Mouse (Mus musculus) neural tube, embryonic 14.5 days (tissue): ENCODE results near the gene Elp4. TPM values are rescaled to one million over a fixed set of nuclear protein-coding genes. Genes with fewer than 3 reads are reported as not detected.

Experiments used
- ATAC-seq: fragments of 200-750 bp; cut with Nextera tagmentation; 2 replicates; pipeline ENCODE4 v1.8.0; 2017; ENCODE audit warnings: low read depth, mild to moderate bottlenecking, moderate TSS enrichment, moderate library complexity
- H3K27ac ChIP-seq: fragments of 300-500 bp; sonication (generic); 2 replicates; pipeline ENCODE4 v1.5.1; 2014; ENCODE audit warnings: low read depth, mild to moderate bottlenecking, control low read depth, low read length, moderate library complexity, mixed read lengths
- H3K27me3 ChIP-seq: fragments of 300-500 bp; sonication (generic); 2 replicates; pipeline ENCODE4 v1.6.1; 2014; ENCODE audit warnings: low read length; ENCODE audit not compliant: control insufficient read depth, insufficient read depth
- H3K36me3 ChIP-seq: fragments of 300-500 bp; sonication (generic); 2 replicates; pipeline ENCODE4 v1.6.1; 2014; ENCODE audit warnings: low read length, mixed read lengths; ENCODE audit not compliant: control insufficient read depth, insufficient read depth
- H3K4me1 ChIP-seq: fragments of 300-500 bp; sonication (generic); 2 replicates; pipeline ENCODE4 v1.6.1; 2014; ENCODE audit warnings: low read length; ENCODE audit not compliant: control insufficient read depth, insufficient read depth
- H3K4me2 ChIP-seq: fragments of 300-500 bp; sonication (generic); 2 replicates; pipeline ENCODE4 v1.6.1; 2014; ENCODE audit warnings: mild to moderate bottlenecking, low read depth, low read length, control low read depth
- H3K4me3 ChIP-seq: fragments of 300-500 bp; sonication (generic); 2 replicates; pipeline ENCODE4 v1.5.1; 2014; ENCODE audit warnings: low read depth, low read length, control low read depth, mixed read lengths
- H3K9ac ChIP-seq: fragments of 300-500 bp; sonication (generic); replicated peaks from 2 replicates; pipeline ENCODE4 v1.6.1; 2014; ENCODE audit warnings: low read depth, mild to moderate bottlenecking, control low read depth, low read length, mixed read lengths
- H3K9me3 ChIP-seq: fragments of 300-500 bp; sonication (generic); 2 replicates; pipeline ENCODE4 v1.6.1; 2016; ENCODE audit warnings: low read length; ENCODE audit not compliant: control insufficient read depth
- WGBS: fragments of 180-500 bp; shearing (Covaris S2); extraction: QIAGEN DNeasy Blood & Tissue Kit; methylation state at CpG from one replicate; pipeline ENCODE4 v1.1.7; 2014; 5-methylcytosine and 5-hydroxymethylcytosine counted together
- polyA plus RNA-seq: library from polyadenylated mRNA; unstranded; fragments of >200 nt; fragmentation: Nextera tagmentation; extraction: Ambion mirVana; gene quantifications from 2 replicates; pipeline ENCODE4 v1.2.1, GENCODE M21; 2014

Gene Elp4
- polyA plus RNA-seq, 1 experiment from 2014 or later: 45.8 TPM

DNA sequence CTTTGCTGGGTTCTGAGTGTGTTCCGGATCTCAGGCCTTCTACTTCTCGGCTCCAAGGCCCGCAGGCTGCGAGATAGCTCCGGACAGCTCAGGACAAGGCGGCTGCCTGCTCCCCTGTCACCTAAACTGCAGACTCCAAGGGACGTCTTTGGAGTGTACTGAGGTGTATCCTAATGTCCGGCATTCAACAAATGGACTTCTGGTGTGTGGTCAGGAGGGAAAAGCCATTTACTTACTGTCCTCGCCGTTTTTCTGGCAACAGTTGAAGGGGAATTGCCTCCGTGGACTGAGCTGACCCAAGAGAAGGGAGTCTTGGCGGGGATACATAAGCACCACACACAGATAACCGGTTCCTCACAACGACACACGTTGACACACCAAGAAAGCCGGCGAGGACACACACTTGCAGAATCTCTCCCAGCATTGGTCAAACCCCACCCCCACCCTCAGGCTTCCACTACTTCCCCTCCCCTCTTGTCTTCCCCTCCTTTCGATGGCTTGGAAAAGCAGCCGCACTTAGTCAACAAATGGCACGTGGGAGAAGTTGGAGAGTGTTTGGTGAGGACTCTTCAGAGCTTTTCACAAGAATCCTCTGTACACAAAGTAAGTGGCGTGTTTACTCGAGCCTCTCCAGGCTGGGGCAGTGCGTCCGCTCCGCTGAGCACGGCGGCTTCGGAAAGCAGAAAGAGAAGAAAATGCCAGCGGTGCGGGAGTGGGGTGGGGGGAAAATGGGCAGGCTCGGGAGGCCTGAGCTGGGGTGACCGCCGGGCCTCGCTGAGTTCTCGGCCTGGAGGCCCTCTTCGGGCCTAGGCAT, 230.1 kb downstream of the Elp4 start:
- Histone ChIP-seq H3K9ac (0 out of 2 replicates have a peak overlapping the region, but pooled peaks have one; percentile 29), H3K27me3 (peaks cover 38% of the 10 kb centered on the region), H3K27ac (no peak overlapping the region; the same call in 1 of the 2 replicates), H3K9me3 (no peaks in the 10 kb centered on the region), H3K4me3 (peak overlapping the region; percentile 40), H3K4me2 (peak overlapping the region; percentile 62), H3K36me3 (no peaks in the 10 kb centered on the region), H3K4me1 (peaks cover 11% of the 10 kb centered on the region)
- no peak for ATAC-seq
- 1% methylated on average over 35 of the region's 36 CpGs for WGBS

DNA sequence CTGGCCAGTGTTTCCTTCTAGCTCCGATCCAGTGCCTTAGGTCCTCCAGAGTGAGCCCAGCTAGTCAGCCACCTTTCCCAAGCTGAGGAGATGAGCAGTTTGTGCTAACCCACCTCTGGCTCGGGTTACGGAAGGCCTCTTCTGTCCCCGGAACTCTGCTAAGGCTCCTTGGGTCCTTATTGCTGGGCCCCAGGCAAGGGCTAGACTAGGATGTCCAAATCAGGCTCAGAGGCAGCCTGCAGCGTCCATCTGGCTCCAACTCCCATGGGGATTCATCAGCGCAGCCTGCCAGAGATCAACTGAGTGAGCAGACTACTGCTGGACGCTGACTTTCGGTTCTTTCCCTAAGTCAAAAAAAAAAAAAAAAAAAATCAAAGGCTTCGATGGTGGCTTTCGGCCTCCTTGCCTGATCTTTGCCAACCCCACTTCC, 230.7 kb downstream of the Elp4 start:
- 0 out of 2 replicates have a peak overlapping the region, but pooled peaks have one; percentile 10 for H3K4me3 ChIP-seq
- 4% methylated on average over 10 of the region's 10 CpGs for WGBS
- peaks cover 11% of the 10 kb centered on the region for H3K4me1 ChIP-seq
- 0 out of 2 replicates have a peak overlapping the region, but pooled peaks have one; percentile 16 for H3K9ac ChIP-seq
- ATAC-seq: no peak
- no peaks in the 10 kb centered on the region for H3K36me3 ChIP-seq
- no peaks in the 10 kb centered on the region for H3K9me3 ChIP-seq
- no peak overlapping the region for H3K27ac ChIP-seq
- peaks cover 38% of the 10 kb centered on the region for H3K27me3 ChIP-seq
- peak overlapping the region; percentile 62; the same call in 1 of the 2 replicates for H3K4me2 ChIP-seq

DNA sequence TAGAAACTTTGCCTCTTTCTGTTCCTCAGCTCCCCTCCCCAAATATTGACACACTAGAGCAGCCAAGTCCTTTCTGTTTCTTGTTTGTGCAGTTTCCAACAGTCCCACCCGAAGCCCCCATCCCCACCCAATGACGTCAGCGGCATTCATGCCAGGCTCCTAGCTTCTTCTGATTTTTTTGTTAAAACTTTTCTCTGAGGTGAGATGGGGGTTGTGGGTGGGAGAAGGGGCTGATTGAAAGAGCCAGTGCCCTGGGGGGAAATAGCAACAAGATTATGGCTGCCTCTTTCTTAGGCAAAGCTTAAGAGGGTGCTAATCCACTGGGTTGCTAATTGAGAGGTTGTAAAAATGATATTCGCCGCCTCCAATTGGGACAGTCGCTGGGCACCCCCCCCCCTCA, 231.3 kb downstream of the Elp4 start:
- Histone ChIP-seq H3K9me3 (no peaks in the 10 kb centered on the region), H3K36me3 (no peaks in the 10 kb centered on the region), H3K4me1 (peaks cover 11% of the 10 kb centered on the region), H3K27ac (no peak overlapping the region), H3K9ac (no peak overlapping the region), H3K4me3 (0 out of 2 replicates have a peak overlapping the region, but pooled peaks have one; percentile 10), H3K4me2 (peak overlapping the region; percentile 62; the same call in 1 of the 2 replicates), H3K27me3 (peaks cover 41% of the 10 kb centered on the region)
- 2% methylated on average over 6 of the region's 6 CpGs for WGBS
- no peak for ATAC-seq

DNA sequence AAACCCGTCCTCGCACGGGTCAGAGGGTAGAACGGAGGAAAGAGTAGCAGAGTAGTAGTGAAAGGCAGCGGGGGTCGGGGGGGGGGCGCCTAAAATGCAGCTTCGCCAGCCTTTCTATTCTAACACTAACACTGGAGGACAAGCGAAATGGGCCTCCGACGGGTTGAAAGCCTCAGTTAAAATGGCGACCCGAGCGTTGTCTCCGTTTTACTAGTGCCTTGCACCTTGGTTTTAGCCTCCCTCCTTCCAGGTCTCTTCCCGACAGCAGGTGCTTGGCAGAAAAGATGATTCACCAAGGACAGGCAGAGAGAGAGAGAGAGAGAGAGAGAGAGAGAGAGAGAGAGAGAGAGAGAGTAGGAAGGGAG, 231.8 kb downstream of the Elp4 start:
- H3K4me3 ChIP-seq: no peak overlapping the region; the same call in 1 of the 2 replicates
- H3K9ac ChIP-seq: no peak overlapping the region
- no peak for ATAC-seq
- WGBS: 2% methylated on average over 16 of the region's 16 CpGs
- no peaks in the 10 kb centered on the region for H3K9me3 ChIP-seq
- peaks cover 11% of the 10 kb centered on the region for H3K4me1 ChIP-seq
- H3K27ac ChIP-seq: no peak overlapping the region
- H3K36me3 ChIP-seq: no peaks in the 10 kb centered on the region
- peak overlapping the region; percentile 1; the same call in 1 of the 2 replicates for H3K4me2 ChIP-seq
- H3K27me3 ChIP-seq: peaks cover 42% of the 10 kb centered on the region

DNA sequence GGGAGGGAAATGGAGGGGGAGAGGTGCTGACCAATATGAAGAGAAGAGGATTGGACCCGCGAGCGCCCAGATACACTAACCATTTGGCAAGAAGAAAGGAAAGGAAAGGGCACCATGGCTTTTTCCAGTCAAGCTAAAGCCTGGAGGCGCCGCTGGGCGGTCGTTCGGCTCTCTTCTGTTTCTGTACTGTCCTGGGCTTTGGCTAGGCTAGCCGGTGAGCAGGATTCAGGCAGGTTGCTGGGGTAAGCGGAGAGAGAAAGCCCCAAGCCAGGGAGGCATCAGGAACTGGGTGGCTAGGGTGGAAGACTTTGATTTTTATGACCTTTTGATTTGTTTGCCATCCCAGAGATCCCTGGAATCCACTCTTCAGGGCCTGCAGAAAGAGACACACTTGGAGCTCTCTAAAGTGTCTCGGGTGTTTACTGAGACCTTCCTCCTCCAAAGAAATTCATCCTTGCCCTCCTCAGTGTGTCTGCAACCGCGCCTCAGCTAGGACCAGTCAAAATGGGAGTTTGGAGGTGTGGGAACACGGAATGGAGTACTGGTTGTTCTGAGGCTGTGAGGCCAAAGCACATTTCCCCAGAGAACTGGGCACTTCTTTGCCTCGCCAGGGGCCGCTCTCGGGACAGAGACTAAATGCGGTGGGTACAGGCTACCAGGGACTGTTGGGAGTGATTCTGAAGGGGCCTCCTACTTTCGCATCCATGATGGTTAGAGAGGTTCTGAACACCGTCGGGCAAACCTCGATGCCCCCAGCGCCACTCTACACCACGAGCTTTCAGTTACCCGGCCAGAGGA, 232.4 kb downstream of the Elp4 start:
- ATAC-seq: no peak
- 8% methylated on average over 25 of the region's 25 CpGs for WGBS
- Histone ChIP-seq H3K9ac (no peak overlapping the region), H3K27me3 (peaks cover 40% of the 10 kb centered on the region), H3K27ac (no peak overlapping the region), H3K36me3 (no peaks in the 10 kb centered on the region), H3K4me2 (peak overlapping the region; percentile 1; the same call in 1 of the 2 replicates), H3K4me3 (no peak overlapping the region; the same call in 1 of the 2 replicates), H3K4me1 (peaks cover 11% of the 10 kb centered on the region), H3K9me3 (no peaks in the 10 kb centered on the region)

DNA sequence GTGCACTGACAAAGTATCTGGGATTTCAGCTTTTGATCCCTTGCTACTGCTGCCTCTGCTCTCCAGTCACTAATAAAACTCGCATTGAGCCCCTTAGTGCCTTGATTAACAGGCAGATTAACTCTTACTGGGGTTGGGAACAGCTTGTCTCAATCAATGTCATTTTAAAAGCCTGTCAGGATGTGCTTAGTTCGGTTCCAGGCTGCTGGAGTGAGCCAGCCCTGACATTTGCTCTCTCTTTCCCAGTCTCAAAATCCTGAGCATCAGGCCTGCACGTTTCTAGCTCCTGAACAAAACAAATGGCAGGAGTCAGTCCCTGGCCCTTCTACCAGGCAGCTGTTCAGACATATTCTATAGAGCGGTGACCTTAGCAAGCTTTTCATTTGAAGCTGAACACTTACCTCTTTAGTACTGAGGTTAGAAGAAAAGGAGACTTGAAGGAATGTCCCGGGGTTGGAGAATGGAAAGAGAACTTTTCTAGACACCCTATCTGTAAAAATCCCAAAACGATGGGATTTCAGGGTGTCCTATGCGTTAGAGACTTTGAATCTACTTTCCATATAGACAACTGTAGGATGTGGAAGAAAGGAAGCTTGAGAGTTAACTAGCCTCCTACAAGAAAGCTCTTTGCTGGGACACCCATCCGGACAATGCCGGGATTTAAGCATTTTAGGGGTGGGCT, 233.1 kb downstream of the Elp4 start:
- WGBS: 11% methylated on average over 9 of the region's 9 CpGs
- no peak overlapping the region for H3K4me3 ChIP-seq
- peaks cover 6% of the 10 kb centered on the region for H3K4me1 ChIP-seq
- H3K9me3 ChIP-seq: no peaks in the 10 kb centered on the region
- no peak overlapping the region; the same call in 1 of the 2 replicates for H3K4me2 ChIP-seq
- H3K27me3 ChIP-seq: peaks cover 43% of the 10 kb centered on the region
- H3K9ac ChIP-seq: no peak overlapping the region
- ATAC-seq: no peak
- no peak overlapping the region for H3K27ac ChIP-seq
- no peaks in the 10 kb centered on the region for H3K36me3 ChIP-seq

DNA sequence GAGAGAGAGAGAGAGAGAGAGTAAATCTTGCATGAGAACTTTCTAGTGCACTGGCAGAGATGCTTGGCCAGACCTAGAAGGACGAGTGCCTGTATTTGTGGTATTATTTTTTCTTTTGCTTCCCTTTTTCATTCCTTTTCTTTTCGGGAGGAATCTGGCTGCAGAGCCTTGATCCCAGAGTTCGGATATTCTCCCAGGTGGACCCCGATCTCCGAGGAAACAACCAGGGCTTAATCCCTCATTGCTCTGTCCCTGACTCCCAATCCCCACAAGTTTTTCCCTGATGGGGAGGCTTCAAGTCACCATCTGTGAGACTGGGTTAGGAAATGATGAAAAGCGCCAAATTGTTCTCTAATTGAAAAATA, 233.7 kb downstream of the Elp4 start:
- Histone ChIP-seq H3K9ac (no peak overlapping the region), H3K36me3 (no peaks in the 10 kb centered on the region), H3K4me1 (peaks cover 6% of the 10 kb centered on the region; the same call in 1 of the 2 replicates), H3K4me3 (no peak overlapping the region), H3K27me3 (peaks cover 44% of the 10 kb centered on the region), H3K9me3 (no peaks in the 10 kb centered on the region), H3K27ac (no peak overlapping the region), H3K4me2 (0 out of 2 replicates have a peak overlapping the region, but pooled peaks have one; percentile 35)
- 15% methylated on average over 6 of the region's 6 CpGs for WGBS
- no peak for ATAC-seq

DNA sequence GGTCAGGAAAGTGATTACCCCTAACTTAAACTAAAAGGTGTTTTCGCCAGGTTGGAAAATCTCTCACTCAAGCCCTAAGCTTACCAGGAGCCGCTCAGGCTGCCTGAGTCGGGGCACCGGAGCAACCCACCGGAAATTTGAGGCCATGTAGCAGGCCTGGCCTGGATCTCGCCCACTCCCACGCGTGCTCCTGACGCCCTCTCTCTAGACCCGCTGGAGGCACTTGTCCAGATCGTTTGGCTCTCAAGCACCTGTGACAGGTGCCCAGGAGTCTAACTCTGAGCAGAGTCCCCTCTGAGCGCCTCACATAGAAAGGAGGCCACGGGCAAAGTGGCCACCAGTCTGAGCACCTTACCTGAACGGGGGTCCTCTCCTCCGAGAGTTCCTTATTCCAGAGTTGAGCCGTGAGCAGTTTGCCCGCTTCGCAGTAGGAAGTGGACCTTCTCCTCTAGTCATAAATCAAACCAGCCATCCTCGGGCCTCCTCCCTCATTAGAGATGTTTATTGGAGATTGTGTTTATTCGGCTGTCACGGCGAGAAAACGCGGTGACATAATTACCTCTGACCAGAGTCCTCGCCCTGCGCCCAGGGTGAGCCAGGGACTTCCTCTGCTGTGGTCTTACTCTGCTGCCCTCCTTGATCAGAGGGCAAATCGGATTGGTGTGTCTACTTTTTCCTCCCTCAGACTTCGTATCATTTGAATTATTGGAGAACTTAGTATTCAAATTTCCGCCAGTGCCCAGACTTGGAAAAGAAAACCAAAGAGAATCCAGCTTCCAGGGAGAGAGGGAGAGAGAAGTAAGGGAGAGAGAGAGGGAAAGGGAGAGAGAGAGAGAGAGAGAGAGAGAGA, 234.3 kb downstream of the Elp4 start:
- peak overlapping the region; percentile 35; the same call in 1 of the 2 replicates for H3K4me2 ChIP-seq
- H3K9me3 ChIP-seq: no peaks in the 10 kb centered on the region
- H3K27me3 ChIP-seq: peaks cover 50% of the 10 kb centered on the region
- H3K9ac ChIP-seq: no peak overlapping the region
- H3K27ac ChIP-seq: no peak overlapping the region
- 4% methylated on average over 29 of the region's 29 CpGs for WGBS
- peak overlapping the region; percentile 15 for H3K4me3 ChIP-seq
- peaks cover 6% of the 10 kb centered on the region; the same call in 1 of the 2 replicates for H3K4me1 ChIP-seq
- H3K36me3 ChIP-seq: no peaks in the 10 kb centered on the region
- no peak for ATAC-seq
